Mouse (Mus musculus) adrenal gland, postnatal 36 days (tissue): ENCODE measurements around the gene Kmo. TPM values are rescaled to one million over a fixed set of nuclear protein-coding genes. Genes with fewer than 3 reads are reported as not detected.

Experiments used
- DNase-seq, 2 experiments: peaks; one replicate each; pipeline ENCODE4 v3.0.0; 2021; ENCODE audit warnings: mixed read lengths in 1 of 2
- long read RNA-seq, 2 experiments: library from polyadenylated mRNA; stranded (forward); transcript quantifications; one replicate each; pipeline ENCODE4 v2.0.0; 2021; ENCODE audit warnings: borderline sequencing depth in 2 of 2
- total RNA-seq, 2 experiments: library from RNA; stranded (reverse); gene quantifications; 2 replicates each; pipeline ENCODE4 v1.2.3; 2021

The Kmo gene
- under 1 TPM; 0.30 to 0.63 TPM for total RNA-seq
- long read RNA-seq, experiment 1, result 0 reads
- long read RNA-seq, experiment 2, partial matches to known transcripts, result 0 of 2 reads
- long read RNA-seq, experiment 2, other reads (novel, unspliced or antisense), result 2 of 2 reads

GRCm38 (mm10) chr1:175619814-175620431 lies at the start of gene Kmo:
Gene Kmo (plus strand): TSS chr1:175620381.
- no peak for DNase-seq

GRCm38 (mm10) chr1:175574129-175574528 lies 46.1 kb upstream of the Kmo start:
- DNase-seq, result no peak

GRCm38 (mm10) chr1:175578425-175579096 lies 41.6 kb upstream of the Kmo start:
- no peak for DNase-seq

- DNase-seq, result no peak
Observed at GRCm38 (mm10) chr1:175579598-175580235, 40.5 kb upstream of the Kmo start.

- DNase-seq, result no peak
Observed at GRCm38 (mm10) chr1:175580346-175580745, 39.8 kb upstream of the Kmo start.

- DNase-seq, result no peak
Observed at GRCm38 (mm10) chr1:175582799-175583198, 37.4 kb upstream of the Kmo start.

- no peak for DNase-seq
Observed at GRCm38 (mm10) chr1:175585267-175585666, 34.9 kb upstream of the Kmo start.

GRCm38 (mm10) chr1:175586656-175587055 lies 33.5 kb upstream of the Kmo start:
- no peak for DNase-seq

- DNase-seq, result no peak
Observed at GRCm38 (mm10) chr1:175592832-175593231, 27.3 kb upstream of the Kmo start.

GRCm38 (mm10) chr1:175602231-175602630 lies 17.9 kb upstream of the Kmo start:
- peak; percentile 55 to 63 for DNase-seq

- DNase-seq, result peak in 1 of 2 experiments; percentile 6
Observed at GRCm38 (mm10) chr1:175603390-175603789, 16.8 kb upstream of the Kmo start.

GRCm38 (mm10) chr1:175607308-175607707 lies 12.9 kb upstream of the Kmo start:
- DNase-seq, result no peak

- DNase-seq, result no peak
Observed at GRCm38 (mm10) chr1:175607838-175608585, 12.2 kb upstream of the Kmo start.

GRCm38 (mm10) chr1:175608708-175609107 lies 11.5 kb upstream of the Kmo start:
- DNase-seq, result no peak

- DNase-seq, result no peak
Observed at GRCm38 (mm10) chr1:175614992-175615391, 5.2 kb upstream of the Kmo start.

GRCm38 (mm10) chr1:175623656-175624055 lies 3.5 kb downstream of the Kmo start:
- no peak for DNase-seq

GRCm38 (mm10) chr1:175625257-175625879 lies 5.2 kb downstream of the Kmo start, which contains the start of gene Fh1:
Gene Fh1 (minus strand): TSS chr1:175625635.
- peak; percentile 95 to 96 for DNase-seq

GRCm38 (mm10) chr1:175625990-175626692 lies 6.0 kb downstream of the Kmo start:
- DNase-seq, result peak in 1 of 2 experiments; percentile 26

- no peak for DNase-seq
Observed at GRCm38 (mm10) chr1:175629248-175629647, 9.1 kb downstream of the Kmo start.

GRCm38 (mm10) chr1:175630345-175630744 lies 10.2 kb downstream of the Kmo start:
- DNase-seq, result no peak

GRCm38 (mm10) chr1:175631080-175631479 lies 10.9 kb downstream of the Kmo start:
- no peak for DNase-seq
